Mouse (Mus musculus) spleen, adult 12 weeks (tissue): Measurements from ENCODE around the gene Kirrel3.

Experiments used
- DNase-seq: peaks from one replicate; pipeline ENCODE4 v3.0.0; 2022; ENCODE audit warnings: low spot score

Kirrel3 gene

GRCm38 (mm10) chr9:34603750-34604149, 118.1 kb downstream of the Kirrel3 start:
- DNase-seq = no peak

GRCm38 (mm10) chr9:34604931-34605330, 119.2 kb downstream of the Kirrel3 start:
- DNase-seq = no peak

GRCm38 (mm10) chr9:34605486-34605885, 119.8 kb downstream of the Kirrel3 start:
- no peak for DNase-seq

- DNase-seq = no peak
These were observed 122.3 kb downstream of the Kirrel3 start for GRCm38 (mm10) chr9:34607976-34608375.

GRCm38 (mm10) chr9:34612886-34613769, 127.4 kb downstream of the Kirrel3 start:
- DNase-seq = no peak

GRCm38 (mm10) chr9:34618099-34618498, 132.4 kb downstream of the Kirrel3 start:
- no peak for DNase-seq

GRCm38 (mm10) chr9:34619913-34620312, 134.2 kb downstream of the Kirrel3 start:
- no peak for DNase-seq

GRCm38 (mm10) chr9:34623526-34623925, 137.8 kb downstream of the Kirrel3 start:
- no peak for DNase-seq

GRCm38 (mm10) chr9:34624021-34624420, 138.3 kb downstream of the Kirrel3 start:
- no peak for DNase-seq

- no peak for DNase-seq
These were observed 143.1 kb downstream of the Kirrel3 start for GRCm38 (mm10) chr9:34628841-34629240.

GRCm38 (mm10) chr9:34635696-34636095, 150.0 kb downstream of the Kirrel3 start:
- DNase-seq = no peak

- no peak for DNase-seq
These were observed 158.2 kb downstream of the Kirrel3 start for GRCm38 (mm10) chr9:34643917-34644316.

GRCm38 (mm10) chr9:34644392-34644791, 158.7 kb downstream of the Kirrel3 start:
- no peak for DNase-seq

GRCm38 (mm10) chr9:34646831-34647230, 161.1 kb downstream of the Kirrel3 start:
- DNase-seq = no peak

GRCm38 (mm10) chr9:34652278-34652677, 166.6 kb downstream of the Kirrel3 start:
- DNase-seq = no peak

GRCm38 (mm10) chr9:34653141-34653540, 167.4 kb downstream of the Kirrel3 start:
- no peak for DNase-seq

- DNase-seq = no peak
These were observed 174.9 kb downstream of the Kirrel3 start for GRCm38 (mm10) chr9:34660566-34660965.

- DNase-seq = no peak
These were observed 177.7 kb downstream of the Kirrel3 start for GRCm38 (mm10) chr9:34663412-34663811.

- no peak for DNase-seq
These were observed 179.9 kb downstream of the Kirrel3 start for GRCm38 (mm10) chr9:34665361-34666129.

GRCm38 (mm10) chr9:34667182-34667581, 181.5 kb downstream of the Kirrel3 start:
- DNase-seq = no peak

GRCm38 (mm10) chr9:34670906-34671305, 185.2 kb downstream of the Kirrel3 start:
- DNase-seq = no peak

GRCm38 (mm10) chr9:34686798-34687197, 201.1 kb downstream of the Kirrel3 start:
- DNase-seq = no peak

- no peak for DNase-seq
These were observed 202.7 kb downstream of the Kirrel3 start for GRCm38 (mm10) chr9:34688358-34688757.
